Mouse (Mus musculus): ENCODE measurements at regions not wholly inside any gene's neighbourhood (a gene's known extent, or its start where the extent isn't known, plus 50 kb on each side); places are given as distances from the start of the nearest gene placed in this dataset.

- ATAC-seq (ENCODE audit: insufficient number of reproducible peaks, low FRiP score, low TSS enrichment): no peak
These were observed 384.3 kb downstream of the Btbd3 start for GRCm38 (mm10) chr2:138640654-138641053.

GRCm38 (mm10) chr2:138641335-138641734, 385.0 kb downstream of the Btbd3 start:
- ATAC-seq (ENCODE audit: insufficient number of reproducible peaks, low FRiP score, low TSS enrichment): no peak

DNA sequence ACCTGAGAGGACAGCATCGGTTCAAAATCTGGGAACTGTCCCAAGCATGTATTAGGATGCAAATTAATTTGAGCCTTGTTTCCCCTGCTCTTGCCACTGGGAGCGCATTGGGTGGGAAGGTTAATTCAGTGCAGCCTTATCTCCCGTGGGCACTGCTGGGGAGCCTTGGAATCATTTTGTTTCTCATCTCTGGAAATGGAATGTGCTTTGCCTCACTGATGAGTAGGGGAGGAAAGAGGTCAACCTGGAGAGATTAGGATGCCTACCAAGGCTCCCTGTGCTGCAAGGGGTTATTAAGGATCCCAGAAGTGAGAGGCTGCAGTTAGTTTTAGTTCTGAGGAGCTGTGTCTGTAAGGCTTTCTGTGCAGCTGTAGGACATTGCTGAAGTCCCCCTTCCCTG, 392.3 kb downstream of the Btbd3 start:
- ATAC-seq (ENCODE audit: insufficient number of reproducible peaks, low FRiP score, low TSS enrichment): peak; percentile 40; the same call in 1 of the 2 replicates

GRCm38 (mm10) chr2:138659376-138659775, 403.0 kb downstream of the Btbd3 start:
- peak; percentile 42; the same call in 1 of the 2 replicates for ATAC-seq (ENCODE audit: insufficient number of reproducible peaks, low FRiP score, low TSS enrichment)

DNA sequence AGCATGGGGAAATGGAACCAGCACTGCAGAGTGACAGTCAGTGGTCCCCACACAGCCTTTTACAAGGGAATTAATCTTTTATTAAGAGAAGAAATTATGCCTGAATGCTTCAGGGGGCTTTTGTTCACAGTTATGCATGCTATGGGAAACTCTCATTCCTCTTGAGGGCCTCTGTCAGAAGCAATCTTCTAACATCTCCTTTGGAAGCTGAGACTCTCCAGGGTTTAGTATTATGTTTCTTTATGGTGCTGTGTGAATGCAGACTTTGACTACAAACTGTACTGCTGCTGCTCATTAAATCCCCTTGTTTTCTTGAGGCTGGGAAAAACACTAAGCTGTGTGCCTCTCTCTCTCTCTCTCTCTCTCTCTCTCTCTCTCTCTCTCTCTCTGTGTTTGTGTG, 413.9 kb downstream of the Btbd3 start:
- ATAC-seq (ENCODE audit: insufficient number of reproducible peaks, low FRiP score, low TSS enrichment): no peak

GRCm38 (mm10) chr2:138674801-138675200, 418.4 kb downstream of the Btbd3 start:
- ATAC-seq (ENCODE audit: insufficient number of reproducible peaks, low FRiP score, low TSS enrichment): no peak

GRCm38 (mm10) chr2:138675229-138676065, 419.1 kb downstream of the Btbd3 start:
- ATAC-seq (ENCODE audit: insufficient number of reproducible peaks, low FRiP score, low TSS enrichment): no peak

DNA sequence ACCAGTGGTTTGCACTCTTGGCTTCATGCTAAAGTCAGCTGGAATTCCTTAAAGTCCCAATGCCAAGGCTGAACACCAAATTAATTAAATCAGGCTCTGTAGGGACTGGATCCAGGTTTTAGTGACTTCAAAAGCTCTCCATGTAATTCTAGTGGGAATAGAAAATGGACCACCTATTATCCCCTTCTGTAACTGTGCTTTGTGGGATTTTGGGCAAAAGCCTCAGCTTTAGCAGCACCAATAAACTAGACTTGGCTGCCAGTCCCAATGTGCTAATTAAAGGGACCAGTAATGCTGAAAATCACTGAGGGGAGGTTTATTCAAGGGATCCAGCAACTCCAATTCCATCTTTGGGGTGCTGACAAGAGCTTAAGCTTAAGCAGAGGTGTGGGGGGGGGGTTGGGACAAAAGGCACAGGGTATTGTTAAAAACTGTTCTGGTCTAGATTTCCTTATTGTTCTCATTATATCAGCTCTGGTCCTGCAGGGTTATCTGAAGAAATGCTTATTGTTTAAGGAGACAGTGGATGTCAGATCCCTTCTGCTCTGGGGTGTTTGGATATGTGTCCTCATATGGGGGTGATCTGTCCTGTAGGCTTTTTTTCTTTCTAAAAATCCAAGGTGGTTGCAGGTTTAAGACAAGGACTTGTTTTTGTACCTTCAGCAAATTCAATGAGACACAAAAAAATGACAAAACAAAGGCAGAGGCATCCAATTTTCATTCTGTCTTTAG, 431.9 kb downstream of the Btbd3 start:
- peak; percentile 15; the same call in 1 of the 2 replicates for ATAC-seq (ENCODE audit: insufficient number of reproducible peaks, low FRiP score, low TSS enrichment)

DNA sequence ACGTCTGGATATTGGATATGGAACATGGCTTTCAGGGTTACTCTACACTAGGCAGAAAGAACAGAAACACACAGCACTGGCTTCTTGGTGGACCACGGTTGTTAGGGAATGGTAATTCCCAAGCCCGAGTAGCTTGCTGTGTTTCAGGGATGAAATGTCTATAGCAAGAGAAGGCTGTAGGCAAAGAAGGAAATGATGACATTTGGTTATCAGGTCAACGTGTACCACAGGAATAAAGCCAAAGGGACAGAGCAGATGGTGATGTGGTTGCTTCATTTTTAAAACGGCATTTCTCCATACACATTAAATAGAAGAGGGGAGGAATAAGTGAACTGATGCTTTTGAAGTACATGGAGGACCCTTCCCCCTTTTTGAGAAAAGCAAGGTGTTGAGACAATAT, 433.1 kb downstream of the Btbd3 start:
- peak; percentile 78 for ATAC-seq (ENCODE audit: insufficient number of reproducible peaks, low FRiP score, low TSS enrichment)

GRCm38 (mm10) chr2:138702783-138703182, 446.4 kb downstream of the Btbd3 start:
- ATAC-seq (ENCODE audit: insufficient number of reproducible peaks, low FRiP score, low TSS enrichment): no peak

GRCm38 (mm10) chr2:138703943-138704541, 447.7 kb downstream of the Btbd3 start:
- ATAC-seq (ENCODE audit: insufficient number of reproducible peaks, low FRiP score, low TSS enrichment): no peak

DNA sequence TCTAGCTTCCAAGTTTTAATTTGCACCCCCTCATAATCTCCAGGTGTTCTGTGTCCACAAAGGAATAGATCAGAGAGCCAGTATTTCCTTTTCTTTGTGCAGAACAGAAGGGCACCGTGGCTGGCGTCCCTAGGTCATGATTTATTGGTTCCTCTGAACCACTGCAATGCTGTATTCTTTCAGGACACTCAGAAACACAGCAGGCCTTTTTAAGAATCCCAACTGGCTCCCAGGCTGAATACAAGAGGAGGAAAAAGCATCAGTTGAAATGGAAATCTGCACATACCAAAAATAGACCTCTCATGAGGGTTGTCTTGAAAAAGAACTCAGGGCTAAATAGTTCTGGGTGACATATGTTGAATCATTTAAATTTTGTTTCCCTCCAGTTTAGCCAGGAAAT, 452.4 kb downstream of the Btbd3 start:
- no peak for ATAC-seq (ENCODE audit: insufficient number of reproducible peaks, low FRiP score, low TSS enrichment)

- 0 out of 2 replicates have a peak, but pooled peaks have one; percentile 49 for ATAC-seq (ENCODE audit: insufficient number of reproducible peaks, low FRiP score, low TSS enrichment)
These were observed 477.5 kb downstream of the Btbd3 start for GRCm38 (mm10) chr2:138733846-138734245.

DNA sequence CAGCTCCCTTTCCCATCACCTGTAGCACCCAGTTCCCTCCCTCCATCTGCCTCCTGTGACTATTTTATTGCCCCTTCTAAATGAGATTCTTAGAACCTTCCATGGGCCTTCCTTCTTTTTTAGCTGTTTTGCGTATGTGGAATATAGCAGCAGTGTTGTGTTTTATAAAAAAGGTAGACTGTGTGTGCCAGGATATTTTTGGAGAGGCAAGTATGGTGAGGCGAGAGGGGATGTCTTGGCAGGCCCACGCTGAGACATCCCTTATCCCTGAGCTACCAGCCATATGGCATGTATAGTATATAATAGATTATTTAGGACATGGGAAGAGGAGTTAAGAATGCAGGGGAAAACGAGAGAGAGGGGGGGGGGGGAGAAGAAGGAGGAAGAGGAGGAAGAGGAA, 488.4 kb downstream of the Btbd3 start:
- ATAC-seq (ENCODE audit: insufficient number of reproducible peaks, low FRiP score, low TSS enrichment): no peak

DNA sequence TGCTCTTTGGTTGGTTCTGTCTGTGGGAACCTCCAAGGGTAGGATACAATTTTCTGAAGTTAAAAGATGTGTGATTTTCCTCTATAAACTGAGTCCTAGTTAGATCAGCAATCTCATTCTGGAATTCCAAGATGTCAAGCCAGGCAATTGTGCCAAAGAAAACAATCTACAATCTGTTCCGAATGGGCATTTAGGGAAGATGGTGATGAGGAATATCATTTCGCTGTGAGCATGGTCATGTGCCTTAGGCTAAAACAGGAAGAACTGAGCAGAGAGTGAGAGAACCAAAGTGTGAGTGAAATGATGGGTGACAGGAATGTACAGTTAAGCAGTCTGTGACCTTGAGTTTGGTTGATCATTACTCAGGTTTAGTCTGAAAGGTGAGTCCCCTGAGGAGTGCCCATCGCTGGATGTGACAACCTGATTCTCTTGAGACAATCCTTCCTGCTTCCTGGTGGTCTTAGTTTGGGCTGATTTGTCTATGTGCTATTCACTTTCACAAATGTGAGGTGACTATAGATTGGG, 504.1 kb downstream of the Btbd3 start:
- peak; percentile 40; the same call in 1 of the 2 replicates for ATAC-seq (ENCODE audit: insufficient number of reproducible peaks, low FRiP score, low TSS enrichment)

DNA sequence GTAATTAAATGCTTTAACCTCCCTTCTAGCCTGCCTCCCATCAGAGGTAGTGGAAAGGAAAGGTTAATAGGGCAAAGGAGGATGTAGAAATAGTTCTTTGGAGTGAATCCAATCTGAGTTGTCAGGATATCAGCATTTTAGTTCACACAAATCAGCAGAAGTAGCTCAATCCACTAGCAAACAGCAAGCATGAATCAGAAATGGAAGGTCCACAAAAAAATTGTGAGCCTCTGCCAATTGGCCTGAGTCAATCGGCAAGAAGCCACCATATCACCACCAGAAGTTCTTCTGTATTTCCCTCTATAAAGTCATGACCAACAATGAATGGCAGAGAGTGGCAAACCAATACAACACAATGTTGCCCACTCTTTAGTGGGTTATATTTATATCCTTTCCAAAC, 505.0 kb downstream of the Btbd3 start:
- peak; percentile 52; the same call in 1 of the 2 replicates for ATAC-seq (ENCODE audit: insufficient number of reproducible peaks, low FRiP score, low TSS enrichment)

DNA sequence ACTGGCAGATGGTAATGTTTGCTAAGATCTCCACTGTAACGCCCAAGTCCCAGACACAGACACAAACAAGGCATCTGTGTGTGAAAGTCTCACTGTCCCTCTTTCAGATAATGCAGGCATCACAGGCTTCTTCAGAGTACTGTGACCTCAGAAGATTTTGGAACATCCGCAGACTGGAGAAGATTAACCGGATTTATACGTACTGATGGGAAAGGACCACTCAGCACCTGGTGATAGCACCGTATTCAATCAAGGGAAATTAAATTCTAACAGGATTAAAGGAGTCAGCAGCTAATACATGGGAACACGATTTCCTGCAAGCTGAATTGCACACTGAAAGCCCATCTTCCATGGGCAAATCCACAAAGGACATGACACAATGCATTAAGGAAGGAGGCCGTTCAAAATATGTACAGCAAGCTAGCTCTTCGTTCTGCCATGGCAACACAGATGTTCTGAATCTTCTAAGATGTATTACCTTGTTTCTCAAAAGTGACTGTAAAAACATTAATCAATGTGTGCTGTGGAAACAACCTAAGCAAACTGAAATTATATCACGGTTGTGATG, 510.0 kb downstream of the Btbd3 start:
- no peak for ATAC-seq (ENCODE audit: insufficient number of reproducible peaks, low FRiP score, low TSS enrichment)

DNA sequence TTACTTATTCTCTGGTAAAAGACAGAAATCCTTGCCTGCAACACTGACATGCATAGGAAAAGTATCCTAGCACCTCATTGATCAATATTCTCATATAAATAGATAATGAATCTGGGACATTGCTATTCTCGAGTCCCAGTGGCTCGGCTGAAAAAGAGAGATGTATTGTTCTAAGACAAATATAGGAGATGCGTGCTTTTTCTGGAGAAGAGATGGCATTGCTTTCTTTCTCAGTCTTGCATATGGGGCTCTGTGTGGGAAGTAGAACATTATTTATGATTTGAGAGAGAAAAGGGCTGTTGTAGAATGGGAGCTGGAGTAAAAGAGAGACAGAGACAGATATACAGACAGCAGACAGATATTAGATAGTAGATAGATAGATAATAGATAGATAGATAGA, 527.4 kb downstream of the Btbd3 start:
- ATAC-seq (ENCODE audit: insufficient number of reproducible peaks, low FRiP score, low TSS enrichment): no peak

GRCm38 (mm10) chr2:138792711-138793450, 536.5 kb downstream of the Btbd3 start:
- peak; percentile 94 for ATAC-seq (ENCODE audit: insufficient number of reproducible peaks, low FRiP score, low TSS enrichment)

DNA sequence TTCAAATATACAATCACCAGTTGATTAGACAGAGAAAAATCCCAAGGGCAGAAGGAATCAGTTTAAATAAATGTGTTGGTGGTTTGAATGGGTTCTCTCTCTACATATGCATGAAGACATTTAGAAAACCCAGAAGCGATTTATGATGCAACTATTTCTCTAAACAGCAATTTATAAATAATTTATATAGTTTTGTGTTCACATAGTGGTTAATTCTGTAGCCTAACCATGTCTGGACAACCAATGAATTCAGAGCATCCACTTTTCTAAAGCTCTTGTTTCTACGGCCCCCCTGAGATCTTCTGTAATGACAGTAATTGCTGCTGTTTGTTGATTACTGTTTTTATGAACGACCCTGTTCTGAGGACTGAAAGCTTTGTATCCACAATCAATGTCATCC, 549.8 kb downstream of the Btbd3 start:
- no peak for ATAC-seq (ENCODE audit: insufficient number of reproducible peaks, low FRiP score, low TSS enrichment)
